Mouse (Mus musculus) macrophage (primary cell): Measurements from ENCODE around the gene Samd13. TPM values are rescaled to one million over a fixed set of nuclear protein-coding genes. Genes with fewer than 3 reads are reported as not detected.

ENCODE experiments used
- H3K27ac ChIP-seq: fragments of 350-480 bp; formaldehyde crosslinking; 2 replicates; pipeline ENCODE4 v1.9.0; 2021
- H3K36me3 ChIP-seq: fragments of 350-480 bp; formaldehyde crosslinking; 2 replicates; pipeline ENCODE4 v1.9.0; 2021; ENCODE audit errors: inconsistent target
- H3K4me3 ChIP-seq: fragments of 350-480 bp; formaldehyde crosslinking; 2 replicates; pipeline ENCODE4 v1.9.0; 2021; ENCODE audit errors: inconsistent target
- H3K79me2 ChIP-seq: fragments of 350-480 bp; formaldehyde crosslinking; 2 replicates; pipeline ENCODE4 v1.9.0; 2021; ENCODE audit errors: inconsistent target
- WGBS: methylation state at CpG from one replicate; pipeline ENCODE4 v1.1.7; 2026; ENCODE audit warnings: inconsistent platforms; ENCODE audit not compliant: missing documents; 5-methylcytosine and 5-hydroxymethylcytosine counted together
- polyA plus RNA-seq: library from polyadenylated mRNA; stranded (reverse); fragments of 250-400 nt; gene quantifications from 3 replicates; pipeline ENCODE4 v1.2.4, GENCODE M21; 2018; ENCODE audit warnings: inconsistent platforms

Gene Samd13
- polyA plus RNA-seq, 1 experiment from 2014 or later, result not detected

GRCm38 (mm10) chr3:146652431-146652830 is 33.0 kb downstream of the Samd13 start:
- Histone ChIP-seq H3K4me3 (no peak overlapping the region), H3K27ac (no peak overlapping the region), H3K79me2 (no peaks in the 10 kb centered on the region), H3K36me3 (no peaks in the 10 kb centered on the region)
- 94% methylated on average over 5 of the region's 5 CpGs for WGBS

- no peak within 1 kb of the TSS for H3K4me3 ChIP-seq
- H3K27ac ChIP-seq, result no peak within 1 kb of the TSS
- H3K36me3 ChIP-seq, result no peaks in the 10 kb centered on the region
- H3K79me2 ChIP-seq, result no peaks in the 10 kb centered on the region
- WGBS, result 92% methylated on average over 3 of the region's 3 CpGs
Observed at GRCm38 (mm10) chr3:146651217-146651616, 34.2 kb downstream of the Samd13 start, which contains the start of gene 4930503B20Rik. TSS of gene 4930503B20Rik (minus strand) at chr3:146651317.

GRCm38 (mm10) chr3:146650716-146651115 is 34.7 kb downstream of the Samd13 start:
- Histone ChIP-seq H3K79me2 (no peaks in the 10 kb centered on the region), H3K4me3 (no peak overlapping the region), H3K36me3 (no peaks in the 10 kb centered on the region), H3K27ac (no peak overlapping the region)
- 92% methylated on average over 8 of the region's 10 CpGs for WGBS

GRCm38 (mm10) chr3:146649311-146649894 is 36.0 kb downstream of the Samd13 start:
- 94% methylated on average over 10 of the region's 10 CpGs for WGBS
- H3K36me3 ChIP-seq, result no peaks in the 10 kb centered on the region
- H3K4me3 ChIP-seq, result no peak overlapping the region
- H3K27ac ChIP-seq, result no peak overlapping the region
- no peaks in the 10 kb centered on the region for H3K79me2 ChIP-seq

- no peak overlapping the region for H3K4me3 ChIP-seq
- 73% methylated on average over 4 of the region's 4 CpGs for WGBS
- no peak overlapping the region for H3K27ac ChIP-seq
- H3K79me2 ChIP-seq, result no peaks in the 10 kb centered on the region
- H3K36me3 ChIP-seq, result no peaks in the 10 kb centered on the region
Observed at GRCm38 (mm10) chr3:146641818-146642427, 43.5 kb downstream of the Samd13 start.

GRCm38 (mm10) chr3:146632506-146632905 is 52.9 kb downstream of the Samd13 start:
- no peak overlapping the region for H3K4me3 ChIP-seq
- H3K79me2 ChIP-seq, result no peaks in the 10 kb centered on the region
- 92% methylated on average over 5 of the region's 5 CpGs for WGBS
- no peak overlapping the region for H3K27ac ChIP-seq
- H3K36me3 ChIP-seq, result no peaks in the 10 kb centered on the region

GRCm38 (mm10) chr3:146628227-146628982 is 57.0 kb downstream of the Samd13 start:
- Histone ChIP-seq H3K79me2 (no peaks in the 10 kb centered on the region), H3K27ac (no peak overlapping the region), H3K4me3 (no peak overlapping the region), H3K36me3 (no peaks in the 10 kb centered on the region)
- 49% methylated on average over 8 of the region's 8 CpGs for WGBS

GRCm38 (mm10) chr3:146625766-146626165 is 59.6 kb downstream of the Samd13 start:
- Histone ChIP-seq H3K79me2 (no peaks in the 10 kb centered on the region), H3K36me3 (no peaks in the 10 kb centered on the region), H3K4me3 (no peak overlapping the region), H3K27ac (no peak overlapping the region)
- 93% methylated on average over 4 of the region's 4 CpGs for WGBS

- H3K79me2 ChIP-seq, result no peaks in the 10 kb centered on the region
- WGBS, result 96% methylated on average over 11 of the region's 11 CpGs
- no peak overlapping the region for H3K4me3 ChIP-seq
- no peak overlapping the region for H3K27ac ChIP-seq
- H3K36me3 ChIP-seq, result no peaks in the 10 kb centered on the region
Observed at GRCm38 (mm10) chr3:146621966-146622365, 63.4 kb downstream of the Samd13 start.

GRCm38 (mm10) chr3:146620555-146621249 is 64.7 kb downstream of the Samd13 start:
- Histone ChIP-seq H3K36me3 (no peaks in the 10 kb centered on the region), H3K79me2 (no peaks in the 10 kb centered on the region), H3K27ac (no peak overlapping the region), H3K4me3 (no peak overlapping the region)
- 58% methylated on average over 14 of the region's 14 CpGs for WGBS

GRCm38 (mm10) chr3:146620101-146620500 is 65.3 kb downstream of the Samd13 start:
- H3K36me3 ChIP-seq, result no peaks in the 10 kb centered on the region
- 95% methylated on average over 10 of the region's 10 CpGs for WGBS
- H3K4me3 ChIP-seq, result no peak overlapping the region
- no peak overlapping the region for H3K27ac ChIP-seq
- no peaks in the 10 kb centered on the region for H3K79me2 ChIP-seq

- Histone ChIP-seq H3K27ac (no peak overlapping the region), H3K36me3 (no peaks in the 10 kb centered on the region), H3K4me3 (no peak overlapping the region), H3K79me2 (no peaks in the 10 kb centered on the region)
- WGBS, result 94% methylated on average over 4 of the region's 4 CpGs
Observed at GRCm38 (mm10) chr3:146618357-146618756, 67.0 kb downstream of the Samd13 start.

- H3K36me3 ChIP-seq, result no peaks in the 10 kb centered on the region
- H3K27ac ChIP-seq, result no peak overlapping the region
- H3K79me2 ChIP-seq, result no peaks in the 10 kb centered on the region
- H3K4me3 ChIP-seq, result no peak overlapping the region
Observed at GRCm38 (mm10) chr3:146617946-146618345, 67.4 kb downstream of the Samd13 start.

GRCm38 (mm10) chr3:146616533-146617283 is 68.7 kb downstream of the Samd13 start:
- WGBS, result 37% methylated on average over 5 of the region's 5 CpGs
- no peak overlapping the region for H3K4me3 ChIP-seq

More at GRCm38 (mm10) chr3:146616533-146617283, 68.7 kb downstream of the Samd13 start:
- no peaks in the 10 kb centered on the region for H3K79me2 ChIP-seq
- H3K27ac ChIP-seq, result no peak overlapping the region
- no peaks in the 10 kb centered on the region for H3K36me3 ChIP-seq
